Mouse (Mus musculus): ENCODE results near the gene Hnrnpk. TPM values are rescaled to one million over a fixed set of nuclear protein-coding genes. Genes with fewer than 3 reads are reported as not detected.
"Not testable (repeated sequence)": the region's sequence is repeated elsewhere in the genome, so short reads cannot be mapped to it uniquely, and the experiment has no call there.

The Hnrnpk gene
- total RNA-seq (2021) = 100 to 1,000 TPM; 599 to 626 TPM
- long read RNA-seq, experiment 1, partial matches to known transcripts = 33 of 685 reads
- long read RNA-seq, experiment 1, other reads (novel, unspliced or antisense) = 651 of 685 reads
- long read RNA-seq, experiment 2, partial matches to known transcripts = 20 of 543 reads
- long read RNA-seq, experiment 2, other reads (novel, unspliced or antisense) = 522 of 543 reads

DNA sequence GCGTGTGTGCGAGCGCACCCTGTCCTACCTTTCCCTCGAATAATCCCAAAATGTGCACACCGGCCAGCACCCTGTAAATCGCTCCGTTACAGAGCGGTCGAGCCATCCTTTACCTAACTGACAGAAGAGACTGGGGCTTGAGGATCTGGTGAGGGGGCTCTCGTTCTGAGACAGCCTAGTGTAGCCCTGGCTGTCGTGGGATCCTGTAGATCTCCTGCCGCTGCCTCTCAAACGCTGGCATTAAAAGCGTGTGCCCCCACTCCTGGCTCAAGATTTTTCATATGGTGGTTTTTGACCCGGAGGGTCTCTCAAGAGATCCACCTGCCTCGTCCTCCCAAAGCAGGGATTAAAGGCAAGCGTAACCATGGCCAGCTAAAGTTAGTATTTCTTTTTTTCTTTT is at the start of gene Hnrnpk:
Hnrnpk (minus strand) TSS at position 101 of the 400 bp plus-strand sequence.
- not testable (repeated sequence) for DNase-seq (ENCODE audit: low spot score in 2 of 2)

DNA sequence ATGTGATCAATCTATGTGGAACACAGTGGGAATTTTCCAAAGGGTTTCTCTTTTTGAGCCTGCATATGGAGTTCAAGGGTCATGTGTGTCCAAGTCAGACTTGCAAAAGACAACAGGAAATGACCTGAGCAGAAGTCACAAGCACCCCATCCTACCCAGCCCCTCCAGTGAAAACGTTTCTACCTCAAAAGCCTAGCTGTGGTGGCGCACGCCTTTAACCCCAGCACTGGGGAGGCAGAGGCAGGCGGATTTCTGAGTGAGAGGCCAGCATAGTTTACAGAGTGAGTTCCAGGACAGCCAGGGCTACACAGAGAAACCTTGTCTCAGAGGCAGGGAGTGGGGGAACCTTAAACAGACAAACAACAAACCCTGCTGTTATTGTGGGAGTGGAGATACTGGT is 49.1 kb upstream of the Hnrnpk start:
- DNase-seq (ENCODE audit: low spot score in 2 of 2) = no peak

DNA sequence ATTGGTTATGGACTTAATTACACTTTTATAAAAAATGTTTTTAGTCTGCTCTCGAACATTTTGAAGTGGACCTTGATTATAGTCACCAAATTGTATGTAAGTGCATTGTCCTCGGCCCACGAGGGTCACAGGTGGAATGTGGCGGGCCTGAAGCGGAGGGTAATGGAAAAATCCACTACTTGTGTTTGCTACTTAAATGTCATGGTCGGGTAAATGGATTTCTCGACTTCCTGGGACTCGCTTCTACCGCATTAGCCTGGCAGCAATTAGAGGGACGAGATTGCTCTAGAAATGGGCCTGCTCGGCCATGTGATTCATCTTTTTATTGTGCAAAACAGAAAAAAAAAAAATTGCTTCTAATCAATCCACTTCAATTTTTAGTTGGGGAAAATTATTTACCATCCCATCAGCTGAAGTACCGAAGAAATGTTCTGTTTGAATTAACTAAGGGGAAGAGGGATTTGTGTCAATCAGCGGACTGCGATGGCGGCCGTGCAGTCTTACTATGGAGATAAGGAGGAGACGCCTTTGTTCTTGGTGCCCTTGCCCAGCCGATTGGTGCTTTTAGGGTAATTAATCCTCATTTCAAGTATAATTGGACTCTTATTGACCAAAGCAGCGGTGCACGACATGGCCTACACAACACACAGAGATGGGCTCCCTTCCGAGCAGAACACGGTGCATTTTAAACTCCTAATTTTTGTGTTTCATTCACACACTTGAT is 47.5 kb upstream of the Hnrnpk start:
- no peak for DNase-seq (ENCODE audit: low spot score in 2 of 2)

DNA sequence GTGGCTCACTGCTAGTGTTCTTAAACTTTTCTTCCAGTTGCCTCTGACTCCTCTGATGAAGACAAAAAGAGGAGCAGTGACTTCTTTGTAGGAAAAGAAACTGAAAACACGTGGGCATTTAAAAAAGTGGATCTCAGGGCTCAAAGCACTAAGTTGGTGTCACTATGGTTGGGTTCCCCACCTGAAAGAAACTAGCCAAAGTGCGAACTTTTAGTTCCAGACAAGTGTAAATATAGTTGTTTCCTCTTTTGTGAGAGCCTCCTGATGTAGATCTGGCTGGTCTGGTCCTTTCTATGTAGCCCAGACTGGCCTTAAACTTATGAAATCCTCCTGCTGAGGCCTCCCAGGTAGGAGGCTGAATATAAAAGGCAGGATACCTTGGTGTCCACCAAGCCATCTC is 43.4 kb upstream of the Hnrnpk start:
- no peak for DNase-seq (ENCODE audit: low spot score in 2 of 2)

DNA sequence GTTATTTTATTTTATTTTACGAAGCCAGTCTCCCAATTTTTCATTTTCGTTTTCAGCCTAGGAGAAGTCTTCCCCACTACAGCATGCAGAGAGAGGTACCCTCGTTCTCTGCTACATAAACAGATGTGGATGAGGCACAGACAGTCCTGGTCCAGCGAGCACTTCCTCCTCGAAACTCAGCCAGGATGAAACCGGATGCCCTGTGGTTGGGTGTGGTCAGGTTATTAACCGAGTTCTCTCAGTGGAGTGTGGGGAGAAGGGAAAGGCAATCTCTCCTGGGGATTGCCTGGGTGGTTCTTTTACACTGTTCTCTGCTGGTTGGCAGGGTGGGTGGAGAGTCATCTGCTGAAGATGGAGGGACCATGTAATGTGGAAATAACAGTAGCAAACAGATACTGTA is 40.6 kb upstream of the Hnrnpk start:
- no peak for DNase-seq (ENCODE audit: low spot score in 2 of 2)

DNA sequence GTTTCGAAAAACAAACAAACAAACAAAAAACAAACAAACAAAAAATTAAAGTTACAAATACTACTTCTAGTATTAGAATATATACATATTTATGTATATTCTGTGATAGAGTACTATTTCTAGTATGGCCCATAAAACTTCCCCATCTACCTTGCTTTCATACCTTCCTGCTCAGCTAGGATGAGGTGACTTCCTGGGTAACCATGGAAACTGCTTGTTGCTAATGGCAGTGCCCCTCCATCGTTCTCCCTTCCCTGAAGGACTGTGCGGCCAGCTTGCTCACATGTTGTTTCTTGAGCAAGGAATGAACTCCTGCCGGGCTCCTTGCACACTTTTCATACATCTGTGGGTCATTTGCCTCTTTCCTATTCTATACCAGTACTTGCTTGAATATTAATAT is 40.2 kb upstream of the Hnrnpk start:
- DNase-seq (ENCODE audit: low spot score in 2 of 2) = no peak

DNA sequence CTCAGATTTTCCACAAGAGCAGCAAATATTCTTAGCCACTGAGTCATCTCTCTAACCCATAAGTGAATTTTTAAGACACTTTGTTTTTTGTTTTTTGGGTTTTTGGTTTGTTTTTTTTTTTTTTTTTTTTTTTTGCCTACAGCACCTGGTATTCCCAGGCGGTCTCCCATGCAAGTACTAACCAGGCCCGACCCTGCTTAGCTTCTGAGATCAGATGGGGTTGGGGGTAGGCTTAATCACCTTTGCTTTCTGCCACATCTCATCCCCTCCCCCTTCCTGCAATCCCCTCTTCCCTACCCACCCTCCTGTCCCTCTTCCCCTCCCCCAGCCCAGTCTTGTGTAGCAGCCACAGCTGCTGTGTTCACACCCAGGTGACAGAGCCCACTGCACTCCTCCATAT is 36.6 kb upstream of the Hnrnpk start:
- DNase-seq (ENCODE audit: low spot score in 2 of 2) = no peak

DNA sequence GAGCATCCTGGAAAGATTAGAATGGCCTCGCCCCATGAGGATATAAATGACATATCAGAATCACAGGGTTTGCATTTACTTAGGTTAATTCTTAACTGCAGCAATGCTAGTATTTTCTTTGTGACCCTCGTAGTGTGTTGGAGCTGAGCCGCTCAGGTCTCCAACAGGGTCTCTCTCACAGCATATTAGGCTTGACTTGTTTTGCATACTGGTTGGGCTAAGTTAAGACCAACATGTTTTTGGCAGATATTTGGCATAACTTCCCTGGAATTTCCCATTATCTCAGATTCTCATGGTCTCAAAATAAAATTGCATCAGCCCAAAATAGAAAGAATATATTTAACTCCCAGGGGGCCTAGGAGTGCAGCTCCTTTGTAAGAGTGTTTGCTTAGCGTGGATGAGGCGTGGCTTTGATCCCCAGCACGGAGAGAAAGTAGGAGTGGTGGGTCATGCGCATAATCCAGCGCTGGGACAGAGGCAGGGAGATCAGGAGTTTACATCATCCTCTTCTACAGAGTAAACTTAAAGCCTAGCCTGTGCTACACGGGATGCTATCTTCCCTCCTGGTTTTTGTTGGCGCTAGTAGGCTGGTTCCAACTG is 20.0 kb upstream of the Hnrnpk start:
- DNase-seq (ENCODE audit: low spot score in 2 of 2) = no peak

DNA sequence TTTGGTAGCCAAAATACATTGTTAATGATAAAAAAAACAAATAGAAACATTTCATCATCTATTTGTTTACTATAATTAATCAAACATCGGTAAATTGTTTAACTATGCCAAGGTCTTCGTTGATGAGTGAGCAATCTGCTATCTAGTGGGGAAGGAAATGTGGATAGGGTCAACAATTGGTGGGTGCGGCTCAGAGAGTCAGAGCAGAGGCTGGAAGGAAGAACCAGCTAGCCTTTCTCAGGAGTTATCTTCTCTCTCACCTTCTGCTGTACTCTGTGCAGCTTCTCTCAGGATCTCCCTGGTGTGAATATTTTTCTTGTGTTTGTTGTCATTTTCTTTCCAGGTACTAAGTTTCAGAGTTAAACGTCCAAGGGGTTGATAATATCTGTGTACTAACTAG is 19.1 kb upstream of the Hnrnpk start:
- DNase-seq (ENCODE audit: low spot score in 2 of 2) = no peak

DNA sequence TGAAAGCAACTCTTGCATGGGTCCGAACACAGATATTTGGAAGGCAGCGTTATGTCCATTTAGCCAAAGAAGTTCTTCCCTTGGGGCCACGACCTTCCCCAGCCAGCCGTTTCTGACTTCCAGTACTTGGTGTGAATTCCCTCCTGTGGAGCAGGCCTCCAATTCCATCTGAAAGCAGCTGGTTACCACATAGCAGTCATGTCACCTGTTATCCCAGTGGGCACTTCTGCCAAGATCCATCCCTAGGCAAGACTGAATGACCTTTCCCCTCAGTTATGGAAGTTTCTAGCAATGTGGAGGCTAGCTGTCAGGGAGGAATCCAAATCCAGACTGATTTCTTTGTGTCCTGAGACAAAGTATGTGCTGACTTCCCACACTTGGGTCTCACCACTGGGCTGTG is 17.9 kb upstream of the Hnrnpk start:
- no peak for DNase-seq (ENCODE audit: low spot score in 2 of 2)

DNA sequence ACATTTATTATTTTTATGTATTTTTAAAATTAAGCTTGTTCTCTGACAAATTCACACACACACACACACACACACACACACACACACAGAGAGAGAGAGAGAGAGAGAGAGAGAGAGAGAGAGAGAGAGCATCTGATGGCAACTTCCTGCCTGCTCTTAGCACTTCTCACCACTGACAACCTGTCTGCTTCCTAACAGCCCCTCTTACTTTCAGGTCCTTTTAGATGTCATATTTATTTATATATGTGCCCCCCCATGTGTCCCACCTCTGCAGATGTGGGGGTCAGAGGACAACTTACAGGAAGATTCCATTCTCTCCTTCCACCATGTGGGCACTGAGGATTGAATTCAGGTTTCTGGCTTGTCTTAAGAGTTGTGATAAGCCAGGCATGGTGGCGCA is 16.1 kb upstream of the Hnrnpk start:
- DNase-seq (ENCODE audit: low spot score in 2 of 2) = no peak

DNA sequence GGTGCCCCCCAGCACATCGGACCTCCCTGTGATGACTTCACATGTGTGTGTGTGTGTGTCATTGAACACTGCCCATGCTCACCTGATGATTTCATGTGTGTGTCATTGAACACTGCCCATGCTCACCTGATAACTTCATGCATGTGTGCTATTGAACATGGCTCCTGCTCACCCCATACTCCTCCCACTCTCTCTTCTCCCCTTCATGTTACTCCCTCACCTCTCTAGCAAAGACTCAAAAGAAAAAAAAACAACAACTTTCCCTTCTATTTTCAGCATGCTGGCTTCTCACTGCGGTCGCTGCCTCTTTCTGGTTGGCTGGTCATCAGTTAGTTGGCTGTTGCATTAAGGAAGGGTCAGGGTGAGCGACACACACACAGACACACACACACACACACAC is 15.5 kb upstream of the Hnrnpk start:
- no peak for DNase-seq (ENCODE audit: low spot score in 2 of 2)

DNA sequence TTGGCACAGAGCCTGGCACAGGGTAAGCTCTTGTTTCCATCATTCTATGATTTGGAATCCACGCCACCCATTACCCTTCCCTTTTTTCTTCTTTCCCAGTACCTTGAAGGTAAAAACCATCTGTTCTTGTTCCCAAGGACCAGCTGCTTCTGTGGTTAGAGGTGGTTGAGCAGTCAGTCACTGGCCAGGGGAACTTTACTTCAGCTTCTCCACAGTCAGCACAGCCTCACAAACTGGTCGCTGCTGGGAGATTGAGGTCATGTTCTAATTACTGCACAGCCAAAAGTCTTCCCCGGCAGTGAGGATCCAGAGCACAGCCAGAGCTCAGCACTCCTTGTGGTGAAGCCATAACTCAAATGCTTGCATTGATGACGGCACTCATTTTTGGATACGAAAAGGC is 12.7 kb upstream of the Hnrnpk start:
- no peak for DNase-seq (ENCODE audit: low spot score in 2 of 2)

DNA sequence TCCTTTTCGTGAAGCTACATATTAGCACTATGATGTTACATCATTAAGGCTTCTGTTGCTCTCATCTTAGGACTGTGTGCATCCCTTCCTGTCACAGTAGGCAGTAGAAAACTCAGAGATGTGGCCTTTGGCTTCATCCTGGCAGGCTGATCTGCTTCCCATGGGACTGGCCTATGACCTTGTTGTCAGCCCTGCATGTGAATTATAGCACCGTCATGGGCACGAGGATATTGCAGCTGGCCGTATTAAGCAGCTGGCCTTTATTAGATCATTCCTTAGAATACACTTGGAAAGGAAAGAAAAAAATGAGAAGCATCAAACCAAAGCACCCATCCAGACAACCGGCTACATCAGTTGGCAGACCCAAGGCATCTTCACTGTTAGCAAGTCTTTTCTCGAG is 12.2 kb upstream of the Hnrnpk start:
- no peak for DNase-seq (ENCODE audit: low spot score in 2 of 2)

DNA sequence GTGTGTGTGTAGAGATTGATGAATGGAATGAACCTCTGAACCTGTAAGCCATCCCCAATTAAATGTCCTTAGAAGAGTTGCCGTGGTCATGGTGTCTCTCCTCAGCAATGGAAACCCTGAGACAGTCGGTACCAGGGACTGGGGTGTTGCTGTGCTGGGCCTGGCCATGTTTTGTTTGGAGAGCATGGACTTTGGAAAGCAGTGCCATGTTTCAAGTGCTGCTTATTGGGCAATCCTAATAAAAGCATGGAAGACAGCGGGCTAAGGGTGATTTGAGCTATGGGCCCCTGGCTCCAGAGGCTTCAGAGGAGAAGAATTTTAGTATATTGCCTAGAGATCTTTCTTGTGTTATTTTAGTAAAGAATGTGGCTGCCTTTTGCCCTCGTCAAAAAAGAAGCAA is 7.9 kb upstream of the Hnrnpk start:
- no peak for DNase-seq (ENCODE audit: low spot score in 2 of 2)

DNA sequence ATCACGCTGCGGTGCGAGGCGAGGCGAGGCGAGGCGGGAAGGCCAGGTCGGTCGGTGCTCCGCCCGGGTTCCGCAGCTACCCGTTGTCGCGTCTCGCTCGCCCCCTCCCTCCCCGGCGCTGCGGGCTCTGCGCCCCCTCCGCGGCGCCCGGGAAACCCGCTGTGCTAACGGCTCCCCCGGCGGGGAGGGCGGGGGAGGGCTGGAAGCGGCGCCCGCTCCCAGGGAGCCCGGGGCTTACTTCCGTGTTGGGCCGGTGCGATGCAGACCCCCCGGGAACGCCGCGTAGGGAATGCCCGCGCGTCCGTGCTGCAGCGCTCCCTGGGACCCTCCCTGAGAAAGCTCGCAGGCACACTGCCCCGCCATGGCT is 416 bp downstream of the Hnrnpk start:
- DNase-seq (ENCODE audit: low spot score in 2 of 2) = no peak

DNA sequence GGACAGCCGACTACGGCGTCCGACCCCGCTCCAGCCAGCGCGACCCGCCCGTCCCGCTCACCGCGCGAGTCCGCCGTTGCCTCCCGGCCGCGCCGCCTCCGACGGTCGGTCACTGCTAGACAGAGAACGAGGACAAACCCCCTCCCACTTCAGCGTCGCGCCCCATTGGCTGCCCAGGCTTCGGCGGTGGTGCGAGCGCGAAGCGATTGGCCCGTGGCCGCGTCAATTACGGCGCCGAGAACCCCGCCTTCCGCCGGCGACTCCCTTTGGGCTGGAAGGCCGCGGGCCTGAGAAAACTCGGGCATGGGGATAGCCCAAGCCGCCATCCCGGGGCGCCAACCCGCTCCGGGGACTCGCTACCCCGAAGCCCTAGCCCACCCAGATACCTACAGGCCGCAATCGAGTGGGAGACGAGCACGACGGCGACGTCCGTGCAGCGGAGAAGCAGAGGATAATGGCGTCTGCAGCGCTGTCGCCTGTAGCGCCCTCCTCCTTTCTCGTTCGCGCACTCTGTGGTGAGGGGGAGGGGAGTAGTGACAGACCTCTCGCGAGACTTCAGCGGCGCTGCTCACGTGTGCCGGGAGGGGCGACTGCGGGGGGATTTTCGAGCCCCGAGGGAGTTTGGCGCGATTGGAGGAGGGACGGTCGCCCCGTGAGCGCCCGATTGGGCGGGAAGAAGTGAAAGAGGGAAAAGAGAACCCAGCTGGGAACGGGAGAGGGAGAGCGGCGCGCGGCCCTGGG is 970 bp downstream of the Hnrnpk start, which contains the start of gene Rmi1:
Rmi1 (plus strand) TSS at position 246 of the 741 bp plus-strand sequence.
- DNase-seq (ENCODE audit: low spot score in 2 of 2) = peak; percentile 97

DNA sequence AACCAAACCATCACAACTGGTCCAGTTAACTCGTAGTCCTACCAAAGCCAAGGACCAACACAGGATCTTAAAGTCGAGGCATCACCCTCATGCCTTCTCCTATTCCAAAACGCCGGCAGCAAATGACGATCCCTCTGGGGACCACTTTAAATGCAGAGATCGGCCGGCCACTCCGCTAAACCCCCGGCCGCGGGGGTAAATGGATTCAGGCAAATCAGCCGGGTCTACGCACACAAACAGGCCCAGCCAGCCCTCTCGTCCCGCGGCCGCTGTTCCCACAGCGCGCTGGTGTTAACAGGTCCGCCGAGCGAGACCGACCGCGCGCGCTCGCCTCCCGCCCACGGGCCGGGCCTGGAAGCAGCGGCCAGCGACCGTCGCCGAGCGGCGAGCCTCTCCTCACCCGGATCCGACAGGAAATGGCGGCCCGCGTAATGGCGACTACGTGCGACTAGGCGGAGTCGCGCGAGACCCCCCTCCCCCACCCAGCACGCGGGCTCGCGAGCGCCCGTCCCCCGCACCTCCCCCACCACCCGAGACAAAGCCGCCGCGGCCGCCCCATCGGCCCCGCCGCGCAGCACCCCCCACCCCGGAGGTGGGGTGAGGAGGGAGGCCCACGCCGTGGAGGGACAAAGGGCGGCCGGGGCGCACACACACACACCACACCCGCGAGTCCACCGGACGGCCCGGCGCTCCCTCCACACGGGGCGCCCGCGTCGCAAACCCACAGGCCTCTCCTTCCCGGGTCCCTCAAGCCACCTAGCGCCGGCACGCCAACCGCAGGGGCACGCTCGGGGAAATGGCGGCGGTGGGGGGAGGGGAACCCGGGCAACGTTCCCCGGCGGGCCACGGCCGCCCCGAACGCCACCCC is 1.8 kb downstream of the Hnrnpk start:
- DNase-seq (ENCODE audit: low spot score in 2 of 2) = peak; percentile 75 to 81

DNA sequence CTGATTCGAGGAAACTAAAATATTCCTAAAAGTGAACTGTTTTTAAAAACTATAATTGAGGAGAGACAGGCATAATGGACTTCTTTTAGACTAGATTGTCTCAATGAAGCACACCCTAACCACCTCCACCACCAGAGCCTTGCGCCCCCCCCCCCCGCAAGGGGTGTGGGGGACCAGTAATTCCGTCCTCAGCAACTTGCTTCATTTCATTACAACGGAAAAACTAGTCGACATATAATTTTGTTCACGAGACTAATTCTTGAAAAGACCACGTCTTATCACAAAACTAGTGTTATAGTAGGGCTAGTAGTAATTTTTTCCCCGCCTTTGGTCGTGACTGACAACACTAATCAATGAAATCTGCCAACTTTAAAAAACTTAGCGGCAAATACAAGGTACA is 2.6 kb downstream of the Hnrnpk start:
- DNase-seq (ENCODE audit: low spot score in 2 of 2) = no peak

DNA sequence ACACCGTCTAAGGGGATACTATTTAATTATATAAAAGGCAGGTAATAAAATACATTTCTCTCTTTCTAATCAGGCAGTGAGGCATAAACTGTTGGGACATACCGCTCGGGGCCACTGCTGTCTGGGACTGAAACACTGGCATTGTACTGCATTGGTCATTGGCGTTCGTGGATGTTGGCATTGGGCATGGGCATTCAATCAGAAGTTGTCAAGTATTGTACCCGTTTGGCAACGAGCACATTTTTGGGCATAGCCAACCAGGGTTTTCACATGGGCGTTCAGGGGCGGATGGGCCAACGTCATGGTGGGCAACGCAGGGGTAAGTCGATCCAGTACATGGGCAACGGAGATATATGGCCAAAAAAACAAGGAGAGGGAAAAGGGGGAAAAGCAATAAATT is 5.5 kb downstream of the Hnrnpk start:
- no peak for DNase-seq (ENCODE audit: low spot score in 2 of 2)

DNA sequence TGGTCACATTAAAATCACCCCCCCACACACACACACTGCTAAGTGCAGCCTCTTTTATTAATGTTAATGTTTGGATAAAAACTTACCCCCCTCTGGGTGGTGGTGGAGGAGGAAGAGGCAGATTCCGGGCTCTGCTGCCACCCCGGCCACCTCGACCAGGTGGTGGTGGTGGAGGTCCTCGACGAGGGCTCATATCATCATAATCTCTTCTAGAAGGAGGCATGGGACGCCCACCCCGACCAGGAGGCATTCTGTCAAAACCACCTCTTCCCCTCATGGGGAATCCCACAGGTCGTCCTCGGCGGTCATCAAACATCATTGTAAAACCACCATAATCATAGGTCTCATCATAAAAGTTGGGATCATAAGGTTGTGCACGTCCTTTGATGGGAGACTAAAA is 8.8 kb downstream of the Hnrnpk start:
- not testable (repeated sequence) for DNase-seq (ENCODE audit: low spot score in 2 of 2)
